Mouse (Mus musculus) frontal cortex, adult (tissue): ENCODE results near the gene Slc2a3.
"Not testable (repeated sequence)": the region's sequence is repeated elsewhere in the genome, so short reads cannot be mapped to it uniquely, and the experiment has no call there.

Source experiments
- ATAC-seq: cut with Nextera tagmentation; 2 replicates; pipeline ENCODE4 v1.9.2; 2017; ENCODE audit warnings: mild to moderate bottlenecking, moderate library complexity, mixed read lengths; ENCODE audit not compliant: low TSS enrichment

Gene Slc2a3

DNA sequence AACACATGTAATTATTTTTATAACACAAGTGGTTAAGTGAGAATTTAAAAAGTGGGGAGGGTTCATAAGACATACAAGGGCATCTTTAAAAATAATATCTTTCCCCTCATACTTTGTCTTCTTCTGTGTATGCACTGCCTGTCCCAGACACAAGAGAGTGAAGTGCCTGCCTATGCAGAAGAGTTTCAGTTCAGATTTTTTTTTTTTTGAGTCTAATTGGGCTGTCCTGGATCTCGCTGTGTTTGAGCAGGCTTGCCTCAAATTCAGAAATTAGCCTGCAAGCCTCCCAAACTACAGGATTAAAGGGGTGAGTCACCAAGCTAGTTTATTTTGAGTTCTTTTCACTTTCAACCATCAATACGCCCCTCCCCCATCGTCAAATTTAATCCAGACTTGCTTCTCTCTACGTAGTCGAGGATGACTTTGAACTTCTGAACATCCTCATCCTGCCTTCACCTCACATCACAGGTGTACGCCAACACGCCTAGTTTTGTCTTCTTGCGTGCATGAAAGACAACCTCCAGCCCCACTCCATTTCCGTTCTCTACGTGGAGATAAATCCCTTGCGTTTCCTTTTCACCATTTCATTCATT, 8.7 kb upstream of the Slc2a3 start:
- no peak for ATAC-seq

GRCm38 (mm10) chr6:122804418-122804817, 3.0 kb upstream of the Slc2a3 start:
- ATAC-seq = peak; percentile 36

- ATAC-seq = peak; percentile 69
Measured at GRCm38 (mm10) chr6:122801801-122802514, 518 bp upstream of the Slc2a3 start.

- ATAC-seq = peak; percentile 77
Measured at GRCm38 (mm10) chr6:122800640-122801300, 670 bp downstream of the Slc2a3 start.

DNA sequence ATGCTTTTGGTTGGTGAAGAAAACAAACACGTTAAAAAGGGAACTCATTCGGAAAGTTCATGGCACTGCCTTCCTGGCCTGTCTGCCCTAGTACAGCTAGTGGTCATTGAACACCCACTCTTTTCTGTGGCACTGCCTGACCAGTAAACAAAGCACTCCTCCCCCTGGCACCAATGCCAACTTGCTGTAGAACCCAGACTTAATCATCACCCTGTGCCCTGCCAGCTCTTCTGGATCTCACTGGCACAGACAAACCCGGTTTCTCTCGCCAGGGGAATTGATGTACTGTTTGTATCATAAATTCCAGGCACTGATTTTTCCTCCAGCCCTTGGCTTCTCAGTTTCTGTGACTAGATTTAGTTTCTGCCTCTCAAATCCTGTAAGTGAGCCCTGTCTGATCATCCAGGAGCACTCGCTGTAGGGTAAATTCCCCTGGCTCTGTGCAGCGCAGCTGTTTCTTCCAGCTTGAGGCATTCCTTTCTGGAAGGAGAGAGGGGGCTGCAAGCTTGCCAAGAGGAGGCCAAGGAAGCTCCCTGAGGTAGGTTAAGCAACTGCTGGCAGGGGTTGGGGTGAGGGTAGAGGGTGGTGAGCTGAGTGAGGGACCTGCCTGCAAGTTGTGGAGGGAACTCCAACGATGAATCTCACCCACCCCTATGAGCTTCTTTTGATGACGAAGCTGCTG, 6.0 kb downstream of the Slc2a3 start:
- peak; percentile 79 for ATAC-seq

GRCm38 (mm10) chr6:122786275-122786674, 15.2 kb downstream of the Slc2a3 start:
- ATAC-seq = peak; percentile 96

- peak; percentile 56; the same call in 1 of the 2 replicates for ATAC-seq
Measured at GRCm38 (mm10) chr6:122784866-122785265, 16.6 kb downstream of the Slc2a3 start.

- ATAC-seq = no peak
Measured at GRCm38 (mm10) chr6:122782164-122782563, 19.3 kb downstream of the Slc2a3 start.

GRCm38 (mm10) chr6:122781167-122781566, 20.3 kb downstream of the Slc2a3 start:
- no peak for ATAC-seq

DNA sequence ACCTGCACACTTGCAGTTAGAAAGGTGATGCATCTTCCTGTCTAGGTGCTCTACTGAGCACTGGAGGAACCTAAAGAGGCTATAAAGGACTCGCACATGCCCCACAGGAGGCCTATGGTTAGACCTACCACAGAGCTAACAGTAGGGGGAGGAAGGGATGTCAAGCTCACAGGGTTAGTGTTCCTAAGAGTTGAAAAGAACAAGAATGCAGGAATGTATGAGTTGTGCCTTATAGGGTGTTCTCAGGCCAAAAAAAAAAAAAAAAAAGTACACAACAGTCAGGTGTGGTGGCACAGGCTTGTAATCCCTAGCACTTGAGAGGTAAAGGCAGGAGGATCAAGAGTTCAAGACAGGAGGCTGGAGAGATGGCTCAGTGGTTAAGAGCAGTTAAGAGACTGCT, 21.5 kb downstream of the Slc2a3 start:
- no peak for ATAC-seq

DNA sequence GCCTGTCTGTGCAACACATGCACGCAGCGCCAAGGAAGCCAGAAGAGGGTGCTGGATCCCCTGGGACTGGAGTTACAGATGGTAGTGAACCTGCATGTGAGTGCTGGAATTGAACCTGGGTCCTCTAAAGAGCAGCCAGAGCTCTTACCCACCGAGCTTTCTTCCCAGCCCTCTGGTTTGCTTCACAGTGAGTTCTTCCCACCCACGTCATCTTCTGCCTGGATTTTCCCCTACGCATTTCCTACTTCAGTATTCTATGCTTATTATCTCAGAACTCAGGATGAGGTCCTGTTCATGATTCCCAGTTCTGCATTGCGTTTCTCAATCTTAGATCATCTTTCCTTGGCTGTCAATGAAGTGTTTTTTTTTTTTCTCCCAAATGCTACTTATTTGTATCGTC, 25.4 kb downstream of the Slc2a3 start:
- peak; percentile 84; the same call in 1 of the 2 replicates for ATAC-seq

GRCm38 (mm10) chr6:122774345-122774744, 27.1 kb downstream of the Slc2a3 start:
- no peak for ATAC-seq

DNA sequence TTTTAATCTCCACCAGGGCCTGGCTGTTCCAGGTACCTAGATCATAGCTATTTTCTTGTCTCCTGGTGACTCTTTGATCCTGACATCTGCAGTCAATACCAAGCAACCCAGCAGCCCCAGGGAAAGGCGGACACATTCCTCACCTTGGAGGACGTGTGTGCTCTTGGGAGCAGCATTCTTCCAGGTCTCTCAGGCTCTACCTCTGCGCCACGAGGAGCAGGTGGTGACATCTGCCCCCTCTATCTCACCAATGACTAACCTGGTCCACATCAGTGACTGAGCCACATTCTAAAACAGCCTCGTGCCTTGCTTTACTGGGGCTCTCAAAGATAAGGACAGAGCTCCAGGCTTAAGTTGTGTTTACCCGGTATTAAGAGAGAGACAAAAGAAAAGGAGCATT, 28.7 kb downstream of the Slc2a3 start:
- no peak for ATAC-seq

DNA sequence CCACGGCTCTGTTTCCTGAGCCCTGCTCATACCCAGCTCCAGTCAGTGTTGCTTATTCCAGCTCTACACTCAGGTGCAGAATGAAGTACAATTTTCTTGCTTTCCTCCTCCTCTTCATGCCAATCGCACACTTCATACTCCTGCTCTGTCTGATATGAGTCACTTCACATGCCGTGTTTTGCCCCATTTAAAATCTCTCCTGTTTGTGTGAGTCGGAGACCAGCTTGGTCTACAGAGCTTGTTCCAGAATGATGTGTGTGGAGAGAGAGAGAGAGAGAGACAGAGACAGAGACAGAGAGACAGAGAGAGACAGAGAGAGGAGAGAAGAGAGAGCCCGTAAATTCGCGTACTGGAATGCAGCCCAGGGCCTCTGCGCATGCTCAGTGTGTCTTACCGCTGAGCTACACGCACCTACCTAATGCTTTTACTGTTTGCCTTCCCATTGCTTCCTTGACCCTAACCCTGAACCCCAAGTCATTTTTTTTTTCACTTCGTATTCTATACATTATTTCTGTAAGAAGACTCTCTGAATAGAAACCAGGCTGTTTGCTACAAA, 30.6 kb downstream of the Slc2a3 start:
- ATAC-seq = peak; percentile 75

- peak; percentile 64 for ATAC-seq
Measured at GRCm38 (mm10) chr6:122769771-122770759, 31.4 kb downstream of the Slc2a3 start.

GRCm38 (mm10) chr6:122768256-122768655, 33.2 kb downstream of the Slc2a3 start:
- ATAC-seq = no peak

DNA sequence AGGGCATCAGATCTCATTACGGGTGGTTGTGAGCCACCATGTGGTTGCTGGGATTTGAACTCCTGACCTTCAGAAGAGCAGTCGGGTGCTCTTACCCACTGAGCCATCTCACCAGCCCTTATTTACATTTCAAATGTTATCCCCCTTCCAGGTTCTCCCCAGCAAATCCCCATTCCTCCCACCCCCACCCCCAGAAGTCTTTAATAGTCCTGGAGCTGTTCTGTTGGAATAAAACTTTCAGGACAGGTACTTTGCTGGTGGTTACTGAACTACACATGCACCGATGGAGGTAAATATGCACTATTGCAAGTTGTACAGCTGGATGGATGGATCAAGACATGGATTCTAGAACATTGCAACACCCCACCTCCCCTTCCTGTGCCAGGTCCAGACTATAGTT, 34.4 kb downstream of the Slc2a3 start:
- ATAC-seq = not testable (repeated sequence)

GRCm38 (mm10) chr6:122766145-122766968, 35.1 kb downstream of the Slc2a3 start:
- no peak for ATAC-seq

GRCm38 (mm10) chr6:122765298-122765956, 36.0 kb downstream of the Slc2a3 start:
- ATAC-seq = no peak
